Mouse (Mus musculus): ENCODE measurements around the gene Arhgap24.
A peak's percentile ranks its signal among the peaks of the same experiment; 100 is the strongest.

Gene Arhgap24

GRCm38 (mm10) chr5:102502333-102502732 is 21.1 kb downstream of the Arhgap24 start:
- no peak for DNase-seq (ENCODE audit: low read depth, low spot score)

- DNase-seq (ENCODE audit: low read depth, low spot score), result no peak
These were observed 21.9 kb downstream of the Arhgap24 start for GRCm38 (mm10) chr5:102503066-102503465.

- no peak for DNase-seq (ENCODE audit: low read depth, low spot score)
These were observed 22.7 kb downstream of the Arhgap24 start for GRCm38 (mm10) chr5:102503868-102504267.

- no peak for DNase-seq (ENCODE audit: low read depth, low spot score)
These were observed 23.4 kb downstream of the Arhgap24 start for GRCm38 (mm10) chr5:102504557-102504956.

GRCm38 (mm10) chr5:102508162-102508561 is 27.0 kb downstream of the Arhgap24 start:
- no peak for DNase-seq (ENCODE audit: low read depth, low spot score)

DNA sequence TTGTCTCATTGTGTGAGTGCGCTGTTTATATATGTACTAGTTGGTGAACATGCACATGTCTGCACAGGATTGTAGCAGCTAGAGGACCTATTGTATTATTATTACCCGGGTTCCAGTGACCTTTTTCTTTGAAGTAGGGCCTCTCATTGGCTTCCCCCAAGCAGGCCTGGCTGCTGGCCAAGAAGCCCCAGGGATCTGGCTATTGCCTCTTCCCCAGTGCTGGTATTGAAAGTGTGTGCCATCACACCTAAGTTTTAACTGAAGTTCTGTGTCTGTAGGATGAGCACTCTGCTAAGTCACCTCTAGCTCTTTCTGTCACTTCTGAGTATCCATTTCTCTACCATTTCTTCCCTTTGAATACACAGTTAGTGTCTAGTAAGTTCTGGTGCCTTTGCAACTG is 28.2 kb downstream of the Arhgap24 start:
- DNase-seq (ENCODE audit: low read depth, low spot score), result no peak

- no peak for DNase-seq (ENCODE audit: low read depth, low spot score)
These were observed 30.5 kb downstream of the Arhgap24 start for GRCm38 (mm10) chr5:102511651-102512050.

GRCm38 (mm10) chr5:102515496-102515895 is 34.3 kb downstream of the Arhgap24 start:
- no peak for DNase-seq (ENCODE audit: low read depth, low spot score)

DNA sequence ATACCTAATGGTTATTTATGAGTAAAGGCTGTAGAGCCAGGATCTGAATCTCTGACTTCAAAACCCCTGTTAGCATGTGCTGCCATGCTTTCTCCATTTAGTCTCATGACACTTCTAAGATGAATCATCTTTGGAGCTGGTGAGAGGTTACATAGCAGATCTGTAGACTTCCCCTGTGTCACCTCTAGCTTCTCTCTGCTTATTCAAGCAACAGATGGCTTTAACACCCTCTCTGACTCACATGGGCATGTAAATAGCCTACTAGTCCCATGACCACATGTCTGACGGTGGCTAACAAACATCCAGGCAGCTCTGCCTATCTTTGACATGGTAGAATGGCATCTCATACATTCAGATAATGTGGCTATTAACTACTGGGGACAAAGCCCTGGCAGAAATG is 39.3 kb downstream of the Arhgap24 start:
- DNase-seq (ENCODE audit: low read depth, low spot score), result no peak

DNA sequence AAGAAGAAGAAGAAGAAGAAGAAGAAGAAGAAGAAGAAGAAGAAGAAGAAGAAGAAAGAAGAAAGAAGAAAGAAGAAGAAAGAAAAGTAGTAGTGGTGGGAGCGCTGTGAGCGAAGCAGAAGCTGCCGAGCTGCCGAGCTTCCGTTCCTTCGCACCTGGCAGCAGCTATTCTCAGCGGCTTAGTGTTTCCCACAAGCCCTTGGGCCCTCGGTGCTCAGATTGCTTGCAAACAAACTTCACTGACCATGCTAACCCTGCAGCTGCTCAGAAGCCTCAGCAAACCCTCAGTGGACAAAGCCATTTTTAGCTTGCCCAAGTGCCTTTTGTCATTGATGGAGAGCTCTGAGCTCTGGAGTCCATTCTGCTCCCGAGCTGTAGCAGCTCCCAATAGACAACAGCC is 54.1 kb downstream of the Arhgap24 start:
- DNase-seq (ENCODE audit: low read depth, low spot score), result no peak

DNA sequence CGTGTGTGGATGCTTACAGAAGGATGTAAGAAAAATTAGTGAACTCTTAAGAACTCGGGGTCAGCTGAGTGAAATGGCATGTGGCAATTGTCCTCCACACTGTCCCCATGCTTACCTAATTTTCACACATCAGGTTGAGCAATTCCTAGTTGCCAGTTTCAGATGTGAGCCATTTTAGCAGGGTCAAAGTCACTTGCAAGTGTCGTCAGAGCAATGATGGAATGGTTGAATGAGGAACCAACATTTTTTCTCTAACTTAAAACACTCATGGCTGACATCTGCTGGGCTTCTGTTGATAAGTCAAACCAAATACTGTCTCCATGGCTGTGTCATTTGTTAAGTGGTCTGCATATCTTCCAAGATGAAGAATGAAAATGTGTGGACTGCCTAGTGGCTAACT is 56.6 kb downstream of the Arhgap24 start:
- DNase-seq (ENCODE audit: low read depth, low spot score), result no peak

GRCm38 (mm10) chr5:102546296-102546695 is 65.1 kb downstream of the Arhgap24 start:
- DNase-seq (ENCODE audit: low read depth, low spot score), result no peak

GRCm38 (mm10) chr5:102547786-102548185 is 66.6 kb downstream of the Arhgap24 start:
- DNase-seq (ENCODE audit: low read depth, low spot score), result peak; percentile 4

DNA sequence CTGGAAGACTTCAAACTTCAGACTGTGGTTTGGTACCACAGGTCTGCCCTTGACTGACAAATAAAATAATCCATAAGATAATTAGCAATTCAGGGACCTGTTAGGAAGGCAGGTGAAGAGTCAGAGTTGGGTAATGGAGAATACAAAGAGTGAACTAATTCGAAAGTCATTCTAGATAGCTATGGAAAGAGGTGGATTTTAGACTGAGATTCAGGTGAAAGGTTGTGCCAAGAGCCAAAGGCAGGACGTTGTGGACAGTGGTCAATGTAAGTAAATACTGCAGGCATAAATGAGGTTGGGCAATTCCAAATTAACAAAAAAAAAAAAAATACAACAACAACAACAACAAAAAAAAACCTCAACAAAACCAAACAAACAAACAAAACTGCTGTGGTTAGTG is 67.2 kb downstream of the Arhgap24 start:
- no peak for DNase-seq (ENCODE audit: low read depth, low spot score)

- DNase-seq (ENCODE audit: low read depth, low spot score), result no peak
These were observed 69.0 kb downstream of the Arhgap24 start for GRCm38 (mm10) chr5:102550211-102550610.

GRCm38 (mm10) chr5:102550870-102551637 is 69.9 kb downstream of the Arhgap24 start:
- DNase-seq (ENCODE audit: low read depth, low spot score), result no peak

DNA sequence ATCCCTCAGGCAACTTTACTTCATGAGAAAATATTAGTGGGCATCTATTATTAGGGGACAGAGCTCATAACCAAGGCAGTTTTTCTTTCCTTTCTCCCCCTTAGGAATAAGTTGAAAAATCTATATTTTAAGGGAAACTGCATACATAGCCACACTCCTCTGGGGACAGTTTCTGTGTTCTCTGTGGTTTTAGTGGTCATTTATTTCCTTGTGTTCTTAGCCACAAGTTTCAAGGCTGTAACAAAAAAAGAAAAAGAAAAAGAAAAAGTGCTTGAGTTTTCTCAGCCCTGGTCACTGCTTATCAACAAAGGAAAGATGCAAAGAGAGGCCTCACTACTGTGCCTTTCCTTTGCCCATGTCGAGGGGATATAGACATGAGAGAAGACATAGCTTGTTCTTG is 71.3 kb downstream of the Arhgap24 start:
- no peak for DNase-seq (ENCODE audit: low read depth, low spot score)

GRCm38 (mm10) chr5:102555958-102556357 is 74.8 kb downstream of the Arhgap24 start:
- DNase-seq (ENCODE audit: low read depth, low spot score), result no peak

DNA sequence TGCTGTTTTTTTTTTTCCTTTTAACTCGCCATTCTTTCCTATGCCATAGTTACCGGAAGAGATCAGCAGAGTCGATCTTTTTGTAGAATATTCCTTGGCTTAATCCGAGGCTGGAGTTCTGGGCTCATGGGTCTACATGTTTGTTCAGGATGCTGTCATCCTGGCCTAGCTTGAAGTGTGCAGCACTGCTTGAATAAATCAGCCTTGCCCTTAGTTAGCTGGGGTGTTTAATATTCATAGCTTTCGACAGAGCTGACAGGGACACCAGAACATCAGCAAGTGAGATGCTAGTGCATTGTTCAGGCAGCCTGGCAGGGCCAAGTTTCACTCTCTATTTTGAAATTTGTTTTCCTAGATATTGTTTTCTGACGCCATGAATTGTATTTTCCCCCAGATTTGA is 79.1 kb downstream of the Arhgap24 start:
- DNase-seq (ENCODE audit: low read depth, low spot score), result no peak

DNA sequence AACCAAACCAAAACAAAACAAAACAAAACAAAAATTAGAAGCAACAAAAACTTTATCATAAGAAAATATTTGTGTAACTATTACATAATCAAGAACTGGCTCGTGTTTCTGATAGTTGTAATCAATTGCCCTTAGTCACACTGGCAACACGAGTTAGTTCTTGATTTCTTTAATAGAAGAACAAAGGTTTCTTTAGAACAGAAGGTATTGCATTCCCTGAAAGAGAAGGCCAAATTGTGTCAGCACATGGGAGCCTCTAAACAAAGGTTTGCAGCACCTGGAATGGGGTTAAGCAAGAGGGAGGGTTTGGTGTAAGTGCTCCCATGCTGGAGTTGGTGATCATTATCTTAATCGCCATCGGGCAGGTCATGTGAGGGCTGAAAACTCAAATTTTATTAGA is 82.8 kb downstream of the Arhgap24 start:
- DNase-seq (ENCODE audit: low read depth, low spot score), result no peak

DNA sequence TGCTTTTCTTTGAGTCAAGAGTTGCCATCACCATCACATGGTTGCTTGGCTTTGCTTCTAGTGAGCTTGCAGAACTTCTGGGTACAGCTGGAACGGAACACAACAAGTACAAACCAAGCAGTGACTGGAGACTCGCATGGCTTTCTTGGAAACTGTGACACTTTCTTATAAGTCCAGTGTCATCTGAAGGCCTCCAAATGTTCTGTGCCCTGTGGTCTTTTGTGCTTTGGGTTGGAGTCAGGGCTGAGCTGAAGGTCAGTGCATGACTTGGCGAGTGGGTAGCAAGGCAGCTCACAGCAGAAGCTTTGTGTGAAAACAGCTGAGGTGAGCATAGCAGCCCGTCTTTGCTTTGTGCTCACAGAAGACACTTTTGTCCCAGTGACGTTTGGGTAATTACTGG is 87.6 kb downstream of the Arhgap24 start:
- DNase-seq (ENCODE audit: low read depth, low spot score), result no peak

- DNase-seq (ENCODE audit: low read depth, low spot score), result no peak
These were observed 90.3 kb downstream of the Arhgap24 start for GRCm38 (mm10) chr5:102571445-102571844.

- DNase-seq (ENCODE audit: low read depth, low spot score), result no peak
These were observed 95.6 kb downstream of the Arhgap24 start for GRCm38 (mm10) chr5:102576750-102577149.

DNA sequence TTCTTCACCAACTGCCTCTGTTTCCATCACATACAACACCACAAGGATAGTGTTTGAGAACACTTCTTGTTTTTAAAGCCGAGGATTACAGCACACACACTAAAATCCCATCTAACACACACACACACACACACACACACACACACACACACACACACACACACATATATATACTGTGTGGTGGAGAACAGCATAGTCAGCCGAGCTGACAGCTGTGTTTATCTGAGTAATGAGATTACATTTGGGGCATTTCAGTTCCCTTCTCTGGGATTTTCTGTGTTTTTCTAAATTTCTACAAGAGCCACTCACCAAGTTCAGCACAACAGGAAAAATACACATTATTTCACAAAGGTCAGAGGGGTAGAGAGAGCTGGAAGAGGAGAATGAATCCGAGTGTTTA is 96.5 kb downstream of the Arhgap24 start:
- no peak for DNase-seq (ENCODE audit: low read depth, low spot score)

Data from R1 (cell line).